Mouse (Mus musculus): ENCODE results near the gene Wdr45b. TPM values are rescaled to one million over a fixed set of nuclear protein-coding genes. Genes with fewer than 3 reads are reported as not detected.
"Not testable (repeated sequence)": the region's sequence is repeated elsewhere in the genome, so short reads cannot be mapped to it uniquely, and the experiment has no call there.

Wdr45b gene
- polyA plus RNA-seq, 1 experiment from 2014 or later, result 82.3 TPM

DNA sequence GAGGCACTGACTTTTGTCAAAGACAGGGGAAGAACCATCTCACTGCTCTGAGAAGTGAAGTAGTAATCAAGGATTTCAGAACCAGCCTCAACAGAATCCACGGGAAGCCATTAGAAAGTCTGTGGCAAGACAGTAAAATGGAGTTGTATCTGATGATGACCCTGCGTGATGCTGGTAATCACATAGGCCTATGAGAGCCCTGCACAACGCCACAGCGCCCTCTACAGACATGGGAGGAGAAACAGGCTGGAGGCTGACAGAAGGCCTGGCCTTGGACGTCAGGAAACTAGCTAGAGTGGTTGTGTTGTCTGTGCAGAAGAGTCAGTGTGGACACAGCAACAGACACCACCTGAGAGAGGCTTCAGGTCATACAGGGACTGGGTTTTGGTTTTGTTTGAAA is 8.0 kb upstream of the Wdr45b start:
- Histone ChIP-seq H3K4me1 (no peaks in the 10 kb centered on the region), H3K9ac (no peak overlapping the region), H3K4me2 (no peak overlapping the region), H3K36me3 (replicated peaks) (no peaks in the 10 kb centered on the region), H3K27ac (no peak overlapping the region), H3K27me3 (replicated peaks) (no peaks in the 10 kb centered on the region), H3K4me3 (no peak overlapping the region), H3K9me3 (no peaks in the 10 kb centered on the region)
- ATAC-seq (replicated peaks), result no peak
- 35% methylated on average over 5 of the region's 5 CpGs for WGBS

DNA sequence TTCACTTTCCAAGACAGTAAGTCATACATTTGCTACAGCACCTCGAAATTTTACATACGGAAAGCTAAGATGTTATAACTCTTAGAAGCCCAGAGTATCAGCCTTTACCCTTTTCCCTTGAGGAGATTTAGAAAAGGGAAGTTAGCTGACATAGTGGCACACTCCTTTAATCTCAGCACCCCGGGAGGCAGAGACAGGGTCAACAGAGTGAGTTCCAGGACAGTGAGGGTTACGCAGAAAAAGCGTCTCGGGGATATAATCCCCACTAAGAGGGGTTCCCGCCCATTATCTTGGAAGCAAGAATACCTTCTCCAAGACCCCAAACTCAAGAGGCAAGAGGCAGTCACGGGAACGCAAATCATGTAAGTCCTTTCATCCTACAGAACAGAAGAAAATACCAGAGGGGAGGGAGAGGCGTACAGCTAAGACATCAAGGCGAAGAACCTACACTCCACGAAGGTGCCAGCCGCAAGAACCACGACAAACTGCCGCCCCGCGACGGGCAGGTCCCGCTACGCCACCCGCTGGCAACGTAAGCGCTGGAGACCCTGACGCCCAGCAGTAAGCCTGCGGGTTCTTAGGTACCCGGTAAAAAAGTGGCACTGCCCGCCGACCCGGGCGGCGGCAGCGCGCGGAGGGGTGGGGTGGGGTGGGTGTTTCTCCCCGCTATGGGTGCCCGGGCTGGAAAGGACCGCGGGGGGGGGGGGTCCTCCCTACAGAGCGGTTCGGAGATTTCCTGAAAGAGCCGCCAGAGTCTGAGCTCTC is 737 bp downstream of the Wdr45b start:
- ATAC-seq (replicated peaks), result peak; percentile 19; the same call in 1 of the 2 replicates
- Histone ChIP-seq H3K4me3 (peak overlapping the region; percentile 90), H3K4me1 (peaks cover 27% of the 10 kb centered on the region), H3K27ac (peak overlapping the region; percentile 89), H3K36me3 (replicated peaks) (no peaks in the 10 kb centered on the region), H3K27me3 (replicated peaks) (no peaks in the 10 kb centered on the region), H3K4me2 (peak overlapping the region; percentile 85), H3K9ac (peak overlapping the region; percentile 90), H3K9me3 (no peaks in the 10 kb centered on the region)
- 3% methylated on average over 41 of the region's 41 CpGs for WGBS

DNA sequence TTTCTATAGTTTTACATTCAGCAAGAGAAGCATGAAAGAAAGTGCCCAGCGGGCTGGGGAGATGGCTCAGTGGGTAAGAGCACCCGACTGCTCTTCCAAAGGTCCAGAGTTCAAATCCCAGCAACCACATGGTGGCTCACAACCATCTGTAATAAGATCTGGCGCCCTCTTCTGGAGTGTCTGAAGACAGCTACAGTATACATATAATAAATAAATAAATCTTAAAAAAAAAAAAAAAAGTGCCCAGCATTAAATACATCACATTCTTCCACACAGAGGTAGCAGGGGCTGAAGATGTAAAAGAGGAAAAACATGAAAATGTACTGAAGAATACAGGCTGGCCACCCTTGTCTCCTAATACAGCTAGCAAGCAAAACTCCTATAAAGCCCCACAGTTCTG is 5.5 kb downstream of the Wdr45b start:
- not testable (repeated sequence) for H3K27ac ChIP-seq; ATAC-seq (replicated peaks); H3K36me3 ChIP-seq (replicated peaks); H3K9me3 ChIP-seq; H3K9ac ChIP-seq; H3K4me2 ChIP-seq; H3K4me3 ChIP-seq; H3K27me3 ChIP-seq (replicated peaks)
- H3K4me1 ChIP-seq, result peaks cover 18% of the 10 kb centered on the region
- WGBS, result 86% methylated on average over 3 of the region's 3 CpGs

DNA sequence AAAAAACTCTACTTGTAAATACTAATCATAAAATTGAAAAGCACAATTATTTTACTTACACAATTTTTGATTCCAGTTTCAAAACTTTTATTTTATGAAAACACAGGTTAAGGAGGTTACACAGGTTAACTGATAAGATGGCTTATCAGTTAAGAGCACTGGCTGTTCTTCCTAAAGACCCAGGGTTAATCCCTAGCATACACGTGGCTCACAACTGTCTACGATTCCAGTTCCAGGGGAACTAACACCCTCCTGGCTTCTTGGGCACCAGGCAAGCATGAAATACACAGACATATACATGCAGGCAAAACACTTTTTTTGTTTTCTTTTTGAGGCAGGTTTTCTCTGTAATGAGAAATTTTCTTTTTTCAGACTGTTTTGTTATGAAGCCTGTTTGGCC is 6.1 kb downstream of the Wdr45b start:
- Histone ChIP-seq H3K4me1 (peaks cover 13% of the 10 kb centered on the region), H3K9ac (no peak overlapping the region), H3K27me3 (replicated peaks) (no peaks in the 10 kb centered on the region), H3K27ac (no peak overlapping the region), H3K9me3 (no peaks in the 10 kb centered on the region), H3K4me3 (no peak overlapping the region), H3K36me3 (replicated peaks) (0 out of 2 replicates have a peak, but pooled peaks cover 4% of the 10 kb centered on the region), H3K4me2 (no peak overlapping the region)
- no peak for ATAC-seq (replicated peaks)
- 92% methylated on average over 2 of the region's 2 CpGs for WGBS

DNA sequence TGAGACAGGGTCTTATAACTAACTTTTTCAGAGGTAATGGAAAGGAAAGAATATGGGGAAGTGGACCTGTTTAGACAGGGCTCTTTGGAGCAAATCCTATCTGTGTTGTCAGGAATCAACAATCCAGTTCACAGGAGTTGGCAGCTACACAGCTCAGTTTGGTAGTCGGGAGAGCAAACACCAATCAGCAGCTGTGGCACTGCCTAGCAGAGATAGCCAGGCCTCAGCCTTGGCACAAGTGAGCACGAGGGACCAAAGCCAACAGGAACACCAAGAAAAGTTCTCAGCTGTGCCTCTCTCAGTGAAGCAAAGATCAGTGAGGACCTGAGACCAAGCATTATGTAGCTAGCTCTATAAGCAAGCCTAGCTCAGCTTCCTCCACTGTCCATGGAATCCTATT is 7.2 kb downstream of the Wdr45b start:
- H3K4me3 ChIP-seq, result no peak overlapping the region
- 92% methylated on average over 2 of the region's 2 CpGs for WGBS
- ATAC-seq (replicated peaks), result no peak
- no peak overlapping the region for H3K27ac ChIP-seq
- peaks cover 4% of the 10 kb centered on the region; the same call in 1 of the 2 replicates for H3K4me1 ChIP-seq
- H3K9me3 ChIP-seq, result no peaks in the 10 kb centered on the region
- no peaks in the 10 kb centered on the region for H3K27me3 ChIP-seq (replicated peaks)
- no peak overlapping the region for H3K9ac ChIP-seq
- H3K4me2 ChIP-seq, result no peak overlapping the region
- H3K36me3 ChIP-seq (replicated peaks), result 0 out of 2 replicates have a peak, but pooled peaks cover 4% of the 10 kb centered on the region

DNA sequence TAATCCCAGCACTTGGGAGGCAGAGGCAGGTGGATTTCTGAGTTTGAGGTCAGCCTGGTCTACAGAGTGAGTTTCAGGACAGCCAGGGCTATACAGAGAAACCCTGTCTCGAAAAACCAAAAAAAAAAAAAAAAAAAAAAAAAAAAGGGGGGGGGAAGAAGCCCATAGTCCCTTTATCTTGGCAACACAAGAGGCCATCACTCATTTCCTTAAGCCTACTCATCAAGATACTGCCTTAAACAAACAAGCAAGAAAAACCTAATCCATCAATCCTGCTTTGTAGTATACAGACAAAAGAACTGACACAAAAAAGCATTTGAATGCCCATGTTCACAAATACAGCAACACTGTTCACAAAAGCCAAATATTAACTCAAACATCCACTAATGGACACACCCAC is 11.8 kb downstream of the Wdr45b start:
- H3K27me3 ChIP-seq (replicated peaks); H3K9me3 ChIP-seq; ATAC-seq (replicated peaks); H3K36me3 ChIP-seq (replicated peaks); H3K4me2 ChIP-seq; H3K27ac ChIP-seq; H3K9ac ChIP-seq; H3K4me1 ChIP-seq; H3K4me3 ChIP-seq: not testable (repeated sequence)
- WGBS, result no CpG with 5 or more reads among the region's 1 CpGs

DNA sequence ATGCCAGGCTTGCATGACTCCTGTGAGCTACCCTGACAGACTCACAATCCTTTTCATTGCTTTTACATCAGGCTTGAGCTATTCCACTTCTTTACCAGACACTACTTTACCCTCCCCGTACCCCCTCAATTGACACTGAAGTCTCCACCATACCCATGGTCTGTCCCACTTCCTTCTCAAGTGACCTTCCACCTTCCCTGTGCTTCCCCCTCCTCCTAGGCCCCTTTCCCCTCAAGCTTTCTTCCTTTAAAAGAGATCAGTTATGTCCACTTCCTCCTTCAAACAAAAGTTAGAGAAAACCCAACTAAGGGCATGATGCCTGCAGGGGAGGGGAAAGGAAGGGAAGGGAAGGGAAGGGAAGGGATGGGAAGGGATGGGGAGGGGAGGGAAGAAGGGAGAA is 14.0 kb downstream of the Wdr45b start:
- no peaks in the 10 kb centered on the region for H3K9me3 ChIP-seq
- no peaks in the 10 kb centered on the region for H3K27me3 ChIP-seq (replicated peaks)
- ATAC-seq (replicated peaks), result no peak
- no peak overlapping the region for H3K4me3 ChIP-seq
- 75% methylated on average over 1 of the region's 1 CpGs for WGBS
- H3K9ac ChIP-seq, result no peak overlapping the region
- H3K27ac ChIP-seq, result no peak overlapping the region
- no peak overlapping the region for H3K4me2 ChIP-seq
- H3K4me1 ChIP-seq, result no peaks in the 10 kb centered on the region
- H3K36me3 ChIP-seq (replicated peaks), result peaks cover 7% of the 10 kb centered on the region

DNA sequence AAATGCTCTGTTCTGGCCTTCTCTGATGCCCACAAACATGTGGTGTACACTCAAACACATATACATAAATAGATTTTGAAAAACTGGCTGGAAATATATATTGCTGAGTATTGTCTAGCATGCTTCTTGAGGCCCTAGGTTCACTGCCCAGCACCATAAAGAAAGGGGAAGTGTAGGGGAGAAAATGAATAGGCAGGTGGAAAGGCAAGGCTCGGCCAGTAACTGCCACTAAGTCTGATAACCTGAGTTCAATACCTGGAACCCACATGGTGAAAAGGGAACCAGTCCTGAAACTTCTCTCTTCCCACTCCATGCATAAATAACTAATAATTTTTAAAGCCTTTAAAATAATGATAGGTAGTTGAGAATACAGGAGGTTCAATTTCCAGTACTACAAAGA is 14.6 kb downstream of the Wdr45b start:
- no peak overlapping the region for H3K9ac ChIP-seq
- no peak overlapping the region for H3K4me2 ChIP-seq
- no peak overlapping the region for H3K27ac ChIP-seq
- H3K9me3 ChIP-seq, result no peaks in the 10 kb centered on the region
- no peak for ATAC-seq (replicated peaks)
- WGBS, result 100% methylated on average over 1 of the region's 1 CpGs
- no peaks in the 10 kb centered on the region for H3K4me1 ChIP-seq
- no peak overlapping the region for H3K4me3 ChIP-seq
- H3K36me3 ChIP-seq (replicated peaks), result peaks cover 13% of the 10 kb centered on the region
- H3K27me3 ChIP-seq (replicated peaks), result no peaks in the 10 kb centered on the region

DNA sequence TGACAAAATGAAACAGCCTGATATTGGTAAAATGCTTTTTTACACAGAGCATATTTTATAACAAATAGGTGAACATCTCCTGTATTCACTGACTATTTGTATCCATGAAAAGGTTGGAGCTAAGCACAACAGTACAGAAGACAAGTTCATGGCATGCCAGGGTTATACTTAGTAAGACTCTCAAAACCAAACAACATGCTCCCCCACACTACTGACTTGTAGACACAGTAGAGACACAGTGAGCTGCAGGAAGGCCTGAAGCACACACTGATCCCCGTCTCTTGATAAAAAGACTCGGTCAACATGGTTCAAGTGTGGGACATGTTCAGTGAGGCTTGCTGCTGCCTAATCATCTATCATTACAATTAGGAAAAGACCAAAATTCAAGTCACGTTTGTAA is 22.6 kb downstream of the Wdr45b start:
- Histone ChIP-seq H3K4me2 (no peak overlapping the region), H3K4me1 (no peaks in the 10 kb centered on the region), H3K36me3 (replicated peaks) (peaks cover 42% of the 10 kb centered on the region), H3K9ac (no peak overlapping the region), H3K27ac (no peak overlapping the region), H3K4me3 (no peak overlapping the region), H3K9me3 (no peaks in the 10 kb centered on the region), H3K27me3 (replicated peaks) (no peaks in the 10 kb centered on the region)
- no peak for ATAC-seq (replicated peaks)
- 95% methylated on average over 3 of the region's 3 CpGs for WGBS

DNA sequence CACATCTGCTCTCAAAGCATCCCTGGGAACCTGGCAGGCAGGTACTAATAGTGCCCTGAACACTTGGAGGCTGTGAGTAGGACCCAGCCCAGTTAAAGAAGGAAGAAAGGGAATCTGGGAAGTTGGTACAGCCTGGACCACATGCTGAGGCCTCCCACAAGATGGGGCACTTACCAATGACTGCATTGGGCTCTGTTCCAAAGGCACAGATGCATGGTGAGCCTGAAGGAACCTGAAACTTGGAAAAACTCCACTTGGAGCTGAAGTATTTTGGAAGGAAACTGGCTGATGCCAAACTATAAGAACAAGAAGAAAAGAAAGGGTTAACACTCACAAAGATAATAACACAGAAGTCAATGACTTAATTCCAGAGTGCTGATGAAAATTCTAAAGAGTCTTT is 25.6 kb downstream of the Wdr45b start:
- Histone ChIP-seq H3K4me1 (no peaks in the 10 kb centered on the region), H3K9ac (no peak overlapping the region), H3K4me3 (no peak overlapping the region), H3K36me3 (replicated peaks) (peaks cover 22% of the 10 kb centered on the region), H3K9me3 (no peaks in the 10 kb centered on the region), H3K27me3 (replicated peaks) (no peaks in the 10 kb centered on the region), H3K27ac (no peak overlapping the region), H3K4me2 (no peak overlapping the region)
- ATAC-seq (replicated peaks), result no peak

DNA sequence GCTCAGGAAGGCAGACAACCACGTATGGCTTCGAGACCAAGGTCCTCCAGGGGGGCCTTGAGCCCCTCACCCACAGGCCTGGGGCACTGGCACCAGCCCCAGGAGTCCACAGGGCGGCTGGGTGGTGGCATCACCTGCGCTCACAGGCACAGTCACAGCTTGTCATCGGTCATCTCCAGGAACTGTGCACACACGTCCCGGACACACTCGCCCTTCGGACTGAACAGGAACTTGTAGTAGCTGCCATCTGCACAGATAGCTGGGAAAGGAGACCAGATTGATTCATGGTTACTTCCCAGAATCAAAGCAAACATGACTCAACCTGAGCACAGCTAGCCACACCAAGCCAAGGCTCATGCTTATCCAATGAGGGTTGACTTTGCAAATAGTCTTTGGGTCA is 26.0 kb downstream of the Wdr45b start:
- Histone ChIP-seq H3K27me3 (replicated peaks) (no peaks in the 10 kb centered on the region), H3K36me3 (replicated peaks) (peaks cover 21% of the 10 kb centered on the region), H3K27ac (no peak overlapping the region), H3K9ac (no peak overlapping the region), H3K9me3 (no peaks in the 10 kb centered on the region), H3K4me1 (no peaks in the 10 kb centered on the region), H3K4me3 (no peak overlapping the region), H3K4me2 (no peak overlapping the region)
- WGBS, result 96% methylated on average over 9 of the region's 9 CpGs
- ATAC-seq (replicated peaks), result no peak

DNA sequence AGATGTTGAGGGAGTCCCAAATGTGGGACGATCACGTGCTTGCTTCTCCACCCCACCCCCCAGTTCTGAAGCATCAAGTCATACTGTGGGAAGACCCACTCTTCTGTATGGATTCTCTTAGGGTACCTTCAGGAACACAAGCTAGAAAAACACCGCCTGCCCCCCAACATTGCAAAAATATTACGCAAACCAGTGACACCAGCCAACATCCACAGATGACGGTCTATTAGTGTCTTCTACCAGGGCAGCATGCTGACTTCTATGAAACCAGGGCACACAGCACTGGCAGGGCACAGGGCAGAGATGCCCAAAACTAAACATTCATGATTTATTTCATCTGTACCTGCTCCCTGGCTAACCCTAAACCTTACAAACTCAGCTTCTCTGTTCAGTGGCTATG is 27.6 kb downstream of the Wdr45b start:
- H3K27me3 ChIP-seq (replicated peaks), result no peaks in the 10 kb centered on the region
- no peaks in the 10 kb centered on the region for H3K4me1 ChIP-seq
- peaks cover 18% of the 10 kb centered on the region for H3K36me3 ChIP-seq (replicated peaks)
- H3K9me3 ChIP-seq, result no peaks in the 10 kb centered on the region
- no peak overlapping the region for H3K4me3 ChIP-seq
- no peak overlapping the region for H3K27ac ChIP-seq
- no peak overlapping the region for H3K9ac ChIP-seq
- no peak for ATAC-seq (replicated peaks)
- 97% methylated on average over 5 of the region's 5 CpGs for WGBS
- no peak overlapping the region for H3K4me2 ChIP-seq

DNA sequence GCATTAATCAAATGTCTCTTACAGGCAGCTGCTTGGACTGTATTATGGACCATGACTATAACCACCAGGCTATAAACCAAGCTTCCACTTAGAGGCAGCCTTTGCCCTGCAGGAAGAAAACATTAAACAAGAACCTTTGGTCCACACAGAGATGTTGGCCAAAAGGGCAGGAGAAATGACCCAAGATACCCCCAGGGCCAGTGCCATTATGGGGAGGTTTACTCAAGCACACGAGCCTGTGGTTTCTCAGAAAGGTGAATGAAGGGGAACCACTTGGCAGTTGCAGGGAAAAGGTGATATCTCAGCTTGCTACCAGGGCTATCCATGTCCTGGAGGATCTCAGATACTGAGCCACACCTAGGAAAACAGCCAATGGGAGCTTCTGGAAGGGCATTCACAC is 28.2 kb downstream of the Wdr45b start:
- Histone ChIP-seq H3K4me1 (no peaks in the 10 kb centered on the region), H3K36me3 (replicated peaks) (peaks cover 18% of the 10 kb centered on the region), H3K4me3 (no peak overlapping the region), H3K9ac (no peak overlapping the region), H3K27ac (no peak overlapping the region), H3K27me3 (replicated peaks) (no peaks in the 10 kb centered on the region), H3K4me2 (no peak overlapping the region), H3K9me3 (no peaks in the 10 kb centered on the region)
- 90% methylated on average over 1 of the region's 1 CpGs for WGBS
- no peak for ATAC-seq (replicated peaks)
